Mouse (Mus musculus): ENCODE results near the gene Lmo1. TPM values are rescaled to one million over a fixed set of nuclear protein-coding genes. Genes with fewer than 3 reads are reported as not detected.
A peak's percentile ranks its signal among the peaks of the same experiment; 100 is the strongest.

The Lmo1 gene
- total RNA-seq, 2 experiments from 2014 or later, result 7.2 to 18.4 TPM

DNA sequence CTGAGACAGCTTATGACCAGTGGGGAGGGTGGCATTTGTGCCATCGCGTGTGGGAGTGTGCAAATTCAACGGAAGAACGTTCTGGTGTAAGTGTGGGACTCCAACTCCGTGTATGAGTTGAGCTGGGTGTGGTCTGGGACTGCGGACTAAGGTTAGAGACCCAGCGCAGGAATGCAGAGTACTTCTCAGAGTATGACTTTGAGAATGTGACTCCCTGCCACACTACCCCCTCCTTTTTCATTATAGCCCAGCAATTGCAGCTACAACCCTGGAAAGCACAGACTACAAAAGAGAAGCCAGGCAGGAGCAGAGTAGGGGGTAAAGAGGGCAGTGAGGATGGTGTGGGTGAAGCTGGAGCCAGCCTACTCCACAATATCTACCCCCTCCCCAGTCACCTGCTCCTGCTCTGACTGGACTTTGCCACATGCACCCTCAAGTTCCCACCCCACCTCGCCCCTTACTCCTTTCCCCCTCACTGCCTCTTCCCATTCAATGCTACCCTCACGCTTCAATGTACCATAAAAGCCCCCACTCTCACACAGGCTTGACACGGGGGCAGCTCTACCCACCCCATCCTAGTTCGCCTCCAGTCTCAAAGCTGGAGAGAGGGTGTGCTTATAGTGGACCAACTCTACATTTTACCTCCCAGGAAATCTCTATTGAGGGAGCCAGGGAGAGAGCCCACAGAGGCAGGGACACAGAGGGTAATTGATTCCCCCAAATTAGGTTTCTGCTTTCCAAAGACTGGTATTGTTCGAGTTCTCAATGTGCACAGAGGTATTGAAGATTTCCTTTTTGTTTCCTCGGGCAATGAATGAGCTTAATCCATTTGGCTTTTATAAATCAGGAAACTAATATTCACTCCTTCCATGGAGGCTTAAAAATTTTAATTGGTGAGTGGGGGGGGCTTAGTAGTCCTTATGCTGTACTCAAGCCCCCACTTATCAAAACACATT is 941 bp upstream of the Lmo1 start:
- no peak; the same call in 1 of the 2 replicates for ATAC-seq (replicated peaks; ENCODE audit: poor library complexity)

DNA sequence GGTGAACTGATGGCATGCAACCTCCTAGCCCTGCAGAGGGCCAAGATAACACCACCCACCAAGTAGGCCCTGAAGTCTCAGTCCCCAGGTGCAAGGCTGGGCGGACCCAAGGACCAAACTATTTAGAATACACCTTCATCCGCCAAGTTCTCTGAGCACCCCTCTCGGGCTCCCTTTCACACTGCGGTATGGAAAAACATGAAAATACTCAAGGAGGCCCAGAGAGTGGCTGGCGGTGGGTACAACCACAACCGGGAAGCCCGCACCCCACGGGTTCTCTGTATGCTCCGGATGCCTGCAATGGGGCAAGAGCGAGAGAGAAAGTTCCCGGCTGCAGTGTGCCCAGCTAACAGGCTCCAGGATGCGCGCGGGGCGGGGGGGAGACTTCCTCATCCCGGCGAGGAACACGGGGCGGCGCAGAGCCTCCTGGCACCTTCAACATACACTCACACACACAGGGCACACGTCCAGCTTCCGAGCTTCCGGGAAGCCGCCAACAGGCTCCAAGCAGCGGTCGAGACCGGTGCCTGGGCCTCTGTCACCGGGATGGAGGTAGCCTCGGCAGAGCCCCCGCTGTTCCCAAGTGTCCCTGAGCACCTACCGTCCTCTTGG is 564 bp downstream of the Lmo1 start:
- peak; percentile 75 for ATAC-seq (replicated peaks; ENCODE audit: poor library complexity)

DNA sequence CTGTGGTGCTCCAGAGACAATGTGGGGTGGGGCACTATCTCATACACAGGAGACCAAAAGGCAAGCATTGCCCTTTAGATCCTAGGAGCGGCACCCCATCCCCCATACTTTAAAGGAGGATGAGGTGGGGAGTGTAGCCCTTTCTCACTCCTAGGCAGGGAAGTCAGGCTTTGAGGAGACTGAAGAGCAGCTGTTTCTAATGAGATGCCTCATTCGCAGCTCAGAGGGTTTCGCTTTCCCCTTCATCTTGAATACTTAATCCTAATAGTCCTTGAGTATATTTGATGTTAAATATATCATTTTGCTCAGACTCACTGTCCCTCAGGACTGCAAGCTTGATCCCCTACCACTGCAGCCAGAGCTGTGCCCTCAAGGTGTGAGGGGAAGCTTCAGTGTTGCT is 3.1 kb downstream of the Lmo1 start:
- ATAC-seq (replicated peaks; ENCODE audit: poor library complexity), result no peak

DNA sequence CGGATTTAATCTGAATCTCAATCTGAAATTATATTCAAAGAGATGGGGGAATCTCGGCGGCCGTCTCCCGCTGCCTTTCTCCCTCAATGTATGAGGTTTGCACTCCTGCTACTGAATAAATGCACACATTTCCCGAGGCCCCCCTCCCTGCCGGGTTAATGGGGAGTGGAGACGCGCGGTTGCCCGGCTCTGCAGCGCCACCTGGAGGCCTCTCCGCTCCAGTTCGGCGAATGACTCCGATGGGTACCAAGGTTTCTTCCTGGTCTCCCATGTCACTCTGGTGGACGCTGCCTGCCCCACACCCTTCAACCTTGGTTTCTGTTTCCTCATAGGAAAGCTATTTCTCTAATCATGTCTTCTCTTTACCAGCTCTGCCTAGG is 4.6 kb downstream of the Lmo1 start:
- peak; percentile 81 for ATAC-seq (replicated peaks; ENCODE audit: poor library complexity)

DNA sequence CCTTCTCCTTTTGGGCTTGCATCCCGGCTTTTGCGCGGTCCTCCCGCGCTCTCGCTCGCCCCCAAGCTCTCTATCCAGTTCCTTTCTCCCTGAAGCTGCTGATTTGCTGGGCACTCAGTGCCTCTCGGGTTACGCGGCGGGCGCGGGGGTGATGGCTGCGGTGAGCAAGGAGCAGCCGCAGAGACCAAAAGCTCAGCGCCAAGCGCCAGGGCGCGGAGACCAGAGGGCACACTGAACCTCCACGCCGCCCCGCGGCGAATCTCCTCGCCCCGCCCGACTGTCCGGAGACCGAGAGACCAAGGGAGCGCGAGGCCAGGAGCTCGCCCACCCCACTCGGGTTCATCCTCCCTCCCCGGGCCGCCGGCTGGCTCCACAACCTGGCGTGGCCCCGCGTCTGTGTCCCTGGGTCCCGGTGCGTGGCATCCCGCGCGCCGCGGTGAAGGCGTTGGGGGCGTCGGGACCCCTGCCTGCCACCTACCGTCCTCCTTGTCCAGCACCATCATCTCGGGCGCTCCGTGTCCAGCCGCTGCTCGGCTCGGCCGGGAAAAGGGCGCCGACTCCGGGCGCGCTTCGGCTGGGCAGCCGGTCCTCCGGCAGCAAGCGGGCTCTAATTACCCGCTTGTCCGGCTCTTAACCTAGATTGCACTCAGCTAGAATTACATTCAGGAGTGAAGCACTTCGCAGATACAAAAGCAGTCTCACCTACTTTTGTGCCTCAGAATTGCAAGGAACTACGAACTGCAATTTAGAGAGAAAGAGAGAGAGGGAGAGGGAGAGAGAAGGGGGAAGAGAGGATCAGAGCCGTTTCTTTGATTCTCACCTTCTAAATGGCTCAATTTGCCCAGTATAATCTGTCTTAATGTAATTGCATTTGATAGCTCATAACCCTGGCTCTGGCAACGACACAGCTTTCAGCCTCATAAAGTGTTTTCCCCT is 5.2 kb downstream of the Lmo1 start:
- ATAC-seq (replicated peaks; ENCODE audit: poor library complexity), result 0 out of 2 replicates have a peak, but pooled peaks have one; percentile 1

DNA sequence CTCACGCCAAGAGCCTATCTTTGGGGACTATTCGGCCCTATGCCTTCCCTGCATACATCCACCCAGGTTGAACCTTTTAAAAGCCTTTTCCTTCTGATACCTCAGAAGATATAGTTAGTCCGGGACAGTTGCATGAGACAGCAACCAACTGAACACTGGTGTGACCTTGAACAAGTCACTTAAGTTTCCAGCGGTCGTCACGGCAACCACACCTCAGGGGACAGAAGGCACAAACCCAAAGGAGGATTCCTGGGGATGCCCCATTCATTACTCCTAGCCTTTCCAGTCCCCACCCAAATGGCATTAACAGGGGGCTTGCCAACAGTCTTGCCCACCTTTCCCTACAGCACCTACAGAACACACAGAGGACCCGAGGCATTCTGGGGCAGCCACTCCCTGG is 6.3 kb downstream of the Lmo1 start:
- no peak for ATAC-seq (replicated peaks; ENCODE audit: poor library complexity)

DNA sequence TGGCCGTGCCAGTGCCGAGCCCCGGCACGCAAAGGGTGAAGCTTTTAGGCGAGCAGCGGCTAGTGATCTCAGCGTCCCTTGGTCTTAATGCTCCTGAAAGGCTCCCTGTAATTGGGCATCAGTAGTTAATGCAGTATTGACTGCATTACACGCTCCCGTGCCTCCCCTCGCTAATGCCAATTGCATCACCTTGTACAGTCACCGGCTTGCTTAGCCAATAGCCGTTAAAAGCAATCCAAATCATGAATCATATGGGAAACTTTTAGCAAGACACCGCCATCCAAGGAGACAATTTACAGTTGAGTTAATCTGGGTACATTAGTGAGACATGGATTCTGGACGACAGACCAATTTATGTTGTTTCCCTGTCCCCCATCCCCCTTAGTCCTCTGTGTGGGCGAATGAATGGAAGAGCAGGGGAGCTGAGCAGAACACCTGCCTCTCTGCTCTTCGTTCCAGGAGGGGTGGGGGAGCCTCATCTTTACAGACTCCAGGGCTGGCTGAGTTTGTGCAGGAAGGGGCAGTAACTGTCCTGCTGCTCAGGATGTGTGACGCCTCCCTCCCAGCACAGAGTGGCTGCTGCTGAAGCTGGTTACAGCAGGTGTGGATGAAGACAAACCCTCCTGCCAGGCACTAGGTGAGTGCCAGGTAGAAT is 8.9 kb downstream of the Lmo1 start:
- ATAC-seq (replicated peaks; ENCODE audit: poor library complexity), result no peak

DNA sequence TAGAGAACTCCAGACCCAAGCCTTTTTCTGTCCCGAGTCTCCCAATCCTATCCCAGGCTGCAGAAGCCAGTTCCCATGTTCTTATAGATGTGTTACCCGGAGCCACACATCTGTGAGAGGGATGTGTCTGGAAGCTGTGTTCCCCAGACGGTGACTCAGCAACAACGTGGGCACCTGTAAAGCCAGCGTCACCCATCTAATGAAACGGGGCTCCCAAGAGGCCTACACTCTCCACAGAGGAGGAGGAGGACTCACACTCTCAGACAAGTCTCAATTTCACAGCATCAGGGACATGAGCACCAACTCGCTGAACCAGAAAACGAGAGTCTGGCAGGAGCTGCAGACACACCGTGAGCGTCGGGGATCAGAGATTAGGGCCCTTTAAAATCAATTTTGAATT is 20.7 kb downstream of the Lmo1 start:
- ATAC-seq (replicated peaks; ENCODE audit: poor library complexity), result no peak

DNA sequence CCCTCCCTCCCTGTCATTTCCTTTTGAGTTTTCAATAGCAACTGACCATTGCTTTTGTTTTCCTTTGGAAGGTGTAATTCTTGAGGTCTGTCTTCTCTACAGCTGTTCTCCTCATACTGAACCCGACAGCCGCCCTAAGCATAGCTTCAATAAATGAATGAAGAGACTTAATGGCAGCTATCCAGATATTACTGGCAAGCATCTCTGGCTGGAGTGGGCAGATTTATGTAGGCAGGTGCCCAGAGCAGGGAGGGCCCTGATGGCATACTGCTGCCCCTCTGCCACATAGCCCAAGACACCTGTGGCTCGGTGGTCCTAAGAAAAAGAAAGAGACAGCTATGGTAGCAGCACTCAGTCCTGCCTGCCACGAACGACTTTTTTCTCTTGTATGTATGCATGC is 21.5 kb downstream of the Lmo1 start:
- ATAC-seq (replicated peaks; ENCODE audit: poor library complexity), result no peak

DNA sequence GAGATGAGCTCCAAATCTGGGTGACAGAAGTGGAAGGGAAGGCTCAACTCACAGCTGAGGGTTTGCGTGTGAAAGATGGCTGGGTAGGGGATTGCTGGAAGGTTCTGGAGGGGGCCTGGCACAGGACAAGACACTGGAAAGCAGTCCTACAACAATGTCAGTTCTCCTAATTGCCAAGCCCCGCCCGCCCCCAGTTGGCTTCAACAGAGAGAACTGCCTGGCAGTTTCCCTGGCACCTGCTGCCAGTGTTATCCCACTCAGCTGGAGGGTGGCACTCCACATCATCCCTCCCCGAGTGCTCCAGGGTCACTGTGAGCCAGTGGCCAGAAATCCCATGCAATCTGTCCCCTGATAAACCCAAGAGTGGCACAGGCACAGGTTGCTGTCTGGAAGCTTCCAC is 23.9 kb downstream of the Lmo1 start:
- ATAC-seq (replicated peaks; ENCODE audit: poor library complexity), result no peak

DNA sequence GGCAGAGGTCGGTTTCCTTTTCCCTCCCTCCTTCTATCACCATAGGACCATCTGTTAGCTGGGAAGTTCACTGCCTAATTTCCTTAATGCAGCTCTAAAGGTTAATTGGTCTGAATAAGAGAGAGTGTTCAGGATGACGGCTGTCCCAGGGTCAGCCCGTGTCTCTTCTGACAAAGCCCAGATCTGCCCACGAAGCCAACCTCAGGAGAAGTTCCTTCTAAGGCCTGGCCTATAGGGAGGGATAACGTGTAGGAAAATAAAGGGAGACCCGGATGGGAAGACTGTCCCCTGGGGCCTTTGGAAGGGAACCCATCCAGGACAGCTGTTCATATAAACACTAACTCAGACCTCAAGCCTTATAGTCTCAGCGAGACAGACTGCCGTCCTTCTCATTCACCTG is 29.8 kb downstream of the Lmo1 start:
- no peak for ATAC-seq (replicated peaks; ENCODE audit: poor library complexity)

DNA sequence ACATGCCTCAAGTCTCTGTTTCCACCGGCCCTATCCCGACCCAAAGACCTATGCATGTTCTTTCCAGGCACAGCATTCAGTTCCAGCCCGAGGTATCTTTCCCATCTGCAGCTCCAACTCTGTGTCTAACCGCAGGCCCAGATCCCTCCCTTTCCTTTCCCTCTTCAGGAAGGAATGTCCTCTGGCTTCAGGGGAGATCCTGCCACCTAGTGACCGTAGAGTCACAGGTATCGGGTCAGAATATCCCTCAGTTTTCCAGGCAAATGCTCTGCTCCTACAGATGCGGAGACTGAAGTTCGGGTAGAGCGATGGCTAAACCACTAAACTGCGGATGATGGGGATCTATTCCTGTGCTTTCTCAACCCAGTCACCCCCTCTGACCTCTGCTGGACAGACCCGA is 30.3 kb downstream of the Lmo1 start:
- no peak for ATAC-seq (replicated peaks; ENCODE audit: poor library complexity)

DNA sequence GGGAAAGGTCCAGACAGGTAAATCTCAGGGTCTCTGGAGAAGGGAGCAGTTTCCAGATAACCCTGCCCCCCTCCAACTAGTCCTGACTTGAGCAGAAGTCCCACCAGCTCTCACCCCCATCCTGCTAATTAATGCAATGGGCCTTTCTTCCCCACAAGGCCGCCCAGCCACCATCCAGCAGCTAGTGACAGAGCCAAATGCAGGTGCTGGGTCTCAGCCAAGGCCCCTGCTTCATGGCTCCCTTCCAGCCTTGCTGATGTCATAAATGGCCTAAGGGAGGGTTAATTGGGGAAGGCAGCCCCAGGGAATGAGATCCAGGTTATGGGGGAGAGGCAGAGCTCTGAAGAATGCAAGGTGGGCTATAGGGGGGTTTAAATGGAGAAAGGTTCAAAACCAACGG is 32.4 kb downstream of the Lmo1 start:
- no peak for ATAC-seq (replicated peaks; ENCODE audit: poor library complexity)

DNA sequence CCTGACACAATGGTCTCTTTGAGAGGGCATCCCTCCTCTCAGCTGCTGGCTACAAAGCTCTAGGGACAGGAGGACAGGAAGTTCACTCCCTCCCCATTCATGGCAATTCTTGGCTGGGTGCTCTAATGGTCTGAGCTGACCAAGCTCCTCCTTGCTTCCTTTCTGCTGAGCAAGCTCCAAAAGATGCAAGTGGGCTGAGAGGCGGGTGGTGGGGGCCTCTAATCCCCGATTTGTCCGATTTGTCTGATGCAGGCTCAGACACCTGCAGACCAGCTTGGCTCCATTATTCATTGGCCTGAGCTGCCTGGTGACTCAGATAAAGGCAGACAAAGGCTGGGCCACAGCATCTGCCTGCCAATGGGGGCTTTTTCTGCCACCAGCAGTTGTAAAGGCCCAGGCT is 33.3 kb downstream of the Lmo1 start:
- no peak for ATAC-seq (replicated peaks; ENCODE audit: poor library complexity)

DNA sequence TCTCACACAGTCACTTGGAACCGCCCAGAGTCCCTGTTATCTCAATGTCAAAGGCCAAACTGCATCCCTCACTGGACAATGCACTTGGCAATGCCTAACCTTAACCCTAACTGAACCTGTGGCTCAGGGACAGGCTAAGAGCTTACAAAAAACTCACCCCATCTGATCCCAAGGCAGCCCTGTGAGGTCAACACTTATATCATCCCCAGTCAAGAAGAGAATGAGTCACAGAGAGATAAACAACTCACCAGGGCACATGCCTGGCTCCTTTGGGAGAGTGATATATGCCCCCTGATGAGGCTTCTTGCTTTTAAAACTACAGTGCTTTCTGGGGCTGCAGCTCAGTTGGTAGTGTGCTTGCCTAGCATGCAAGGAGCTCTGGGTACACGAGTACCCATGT is 34.0 kb downstream of the Lmo1 start:
- ATAC-seq (replicated peaks; ENCODE audit: poor library complexity), result no peak

DNA sequence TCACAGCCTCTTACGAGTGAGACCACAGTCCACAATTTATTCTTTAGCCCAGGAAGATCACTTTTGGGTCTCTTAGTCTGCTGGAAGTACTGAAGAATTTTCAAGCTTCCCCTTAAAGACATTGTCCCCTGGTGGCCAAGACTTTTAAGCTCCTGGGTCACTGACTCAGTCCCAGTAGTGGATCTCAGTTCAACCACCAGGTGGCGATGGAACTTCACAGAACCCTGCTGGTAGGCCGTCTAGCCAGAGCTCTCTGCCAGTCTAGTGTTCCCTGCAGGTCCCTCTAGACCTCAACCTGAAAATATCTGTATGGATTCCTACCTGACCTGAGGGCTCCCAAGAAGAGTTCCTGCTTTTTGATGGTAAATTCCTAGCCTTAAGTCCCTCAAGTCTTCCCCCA is 35.6 kb downstream of the Lmo1 start:
- peak; percentile 94 for ATAC-seq (replicated peaks; ENCODE audit: poor library complexity)

DNA sequence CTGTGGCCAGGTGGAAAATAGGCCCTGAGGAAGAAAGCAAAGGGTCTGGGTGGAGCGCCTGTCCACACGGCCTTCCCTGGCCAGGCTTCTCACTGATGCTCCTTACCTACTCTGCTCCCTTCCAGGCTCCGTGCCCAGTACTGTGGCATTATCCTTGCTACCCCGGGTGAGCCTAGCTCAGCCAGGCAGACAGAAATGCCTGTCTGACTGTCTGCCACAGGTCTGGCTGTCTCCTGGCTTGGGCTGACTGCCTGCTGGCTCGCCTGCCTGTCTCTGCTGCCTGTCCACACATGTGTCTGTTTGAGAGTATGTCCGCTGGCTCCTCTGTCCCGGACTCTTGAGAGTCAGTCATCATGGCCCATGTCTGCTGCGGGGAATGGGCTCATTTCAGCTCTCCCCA is 37.6 kb downstream of the Lmo1 start:
- no peak for ATAC-seq (replicated peaks; ENCODE audit: poor library complexity)

DNA sequence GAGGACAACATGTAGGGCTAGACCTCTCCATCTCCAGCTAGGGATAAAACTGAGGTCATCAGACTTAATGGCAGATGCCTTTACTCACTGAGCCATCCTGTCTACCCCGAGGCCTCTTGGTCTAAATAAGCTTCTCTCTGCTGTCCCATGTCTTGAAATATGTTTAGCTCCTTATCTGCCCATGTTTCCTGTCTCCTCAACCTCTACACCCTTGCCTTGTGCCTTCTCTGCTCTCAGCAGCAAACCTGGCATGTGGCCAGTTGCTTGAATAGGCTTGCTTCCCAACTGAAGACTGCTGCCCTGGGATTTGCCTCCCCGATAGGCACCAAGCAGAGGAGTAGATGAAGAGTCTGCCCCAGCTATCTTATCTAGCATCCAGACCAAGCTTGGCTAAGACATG is 43.4 kb downstream of the Lmo1 start:
- ATAC-seq (replicated peaks; ENCODE audit: poor library complexity), result peak; percentile 84

DNA sequence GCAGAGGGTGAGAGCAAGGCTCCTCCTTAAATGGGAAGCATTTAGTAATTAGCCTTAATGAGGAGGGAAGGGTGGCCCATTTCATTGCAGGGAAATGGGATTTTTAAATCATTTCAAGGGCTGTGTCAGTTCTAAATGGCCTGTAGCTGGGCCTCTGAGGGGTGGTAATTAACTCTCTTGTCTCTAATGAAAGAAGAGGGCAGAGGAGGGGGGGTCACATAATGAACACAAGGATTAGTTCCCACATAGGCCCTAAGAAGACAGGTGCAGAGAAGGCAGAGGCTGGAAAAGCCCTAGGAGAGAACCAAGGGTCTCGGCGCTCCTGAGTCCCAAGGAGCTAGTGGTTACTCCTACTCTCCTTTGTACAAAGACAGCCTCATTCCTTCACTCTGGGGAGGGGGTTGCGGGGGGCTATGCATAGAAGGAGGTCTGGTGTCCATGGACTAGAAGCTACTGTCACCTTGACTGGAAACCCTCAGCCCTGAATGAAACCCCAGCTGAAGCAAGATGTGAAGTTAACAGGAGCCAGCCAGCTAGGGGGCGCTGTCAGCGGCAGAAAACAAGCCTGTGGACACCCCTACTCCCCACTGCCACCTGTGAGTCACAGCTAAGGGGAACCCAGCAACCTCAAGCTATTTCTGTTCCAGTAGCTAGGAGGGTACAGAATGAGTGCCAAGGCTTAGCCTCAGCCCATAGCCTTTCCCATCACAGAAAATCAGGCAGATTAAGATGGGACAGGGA is 44.9 kb downstream of the Lmo1 start:
- no peak for ATAC-seq (replicated peaks; ENCODE audit: poor library complexity)

DNA sequence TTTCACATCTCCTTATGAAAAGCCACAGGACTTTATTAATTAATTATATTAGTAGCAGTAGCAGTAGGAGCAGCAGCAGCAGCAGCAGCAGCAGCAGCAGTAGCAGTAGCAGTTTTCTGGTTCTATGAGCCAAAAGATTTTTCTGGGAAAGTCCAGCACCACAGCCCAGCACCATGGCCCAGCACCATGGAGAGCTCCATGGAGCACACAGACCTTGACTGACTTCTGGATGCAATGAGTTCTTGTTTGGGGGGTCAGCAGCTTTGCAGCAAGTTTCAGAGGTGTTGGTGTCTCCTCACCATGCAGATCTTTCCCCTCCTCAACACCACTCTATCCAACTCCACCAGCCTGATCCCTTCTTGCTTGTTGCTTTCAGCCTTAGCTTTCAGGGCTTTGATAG is 45.6 kb downstream of the Lmo1 start:
- ATAC-seq (replicated peaks; ENCODE audit: poor library complexity), result peak; percentile 42

All from megakaryocyte progenitor cell, adult 5-6 weeks (primary cell).